Mouse (Mus musculus) ES-E14 (cell line): ENCODE results near the gene Nphp1. TPM values are rescaled to one million over a fixed set of nuclear protein-coding genes. Genes with fewer than 3 reads are reported as not detected.

Experiments used
- DNase-seq: peaks from one replicate; pipeline ENCODE4 v3.0.0-alpha.2; 2013; ENCODE audit warnings: low read depth, low spot score
- H3K27ac ChIP-seq: 2 replicates; pipeline ENCODE4 v1.5.1; 2012; ENCODE audit warnings: low read depth, mild to moderate bottlenecking, low read length, moderate library complexity, mixed read lengths; ENCODE audit not compliant: poor library complexity, insufficient read depth, severe bottlenecking
- H3K36me3 ChIP-seq: 2 replicates; pipeline ENCODE4 v1.6.1; 2012; ENCODE audit warnings: mild to moderate bottlenecking, low read length, moderate library complexity, mixed read lengths; ENCODE audit not compliant: control insufficient read depth, poor library complexity, insufficient read depth, severe bottlenecking
- H3K4me1 ChIP-seq, 2 experiments: fragments of 150-350 bp in 1 of 2; sonication (generic) in 1 of 2; 2 replicates each; pipeline ENCODE4 v1.6.1; 2012; ENCODE audit warnings: low read length in 2 of 2, mild to moderate bottlenecking in 1 of 2, mixed read lengths in 1 of 2; ENCODE audit not compliant: control insufficient read depth in 2 of 2, insufficient read depth in 2 of 2, poor library complexity in 1 of 2
- H3K4me3 ChIP-seq, 2 experiments: fragments of 150-350 bp in 1 of 2; sonication (generic) in 1 of 2; 2 replicates each; pipeline ENCODE4 v1.5.1; 2012; ENCODE audit warnings: low read length in 2 of 2, low read depth in 1 of 2, mild to moderate bottlenecking in 1 of 2, mixed read lengths in 1 of 2; ENCODE audit not compliant: insufficient read depth in 1 of 2, poor library complexity in 1 of 2, severe bottlenecking in 1 of 2
- H3K9ac ChIP-seq: 2 replicates; pipeline ENCODE4 v1.6.1; 2012; ENCODE audit warnings: low read depth, mild to moderate bottlenecking, low read length, mixed read lengths; ENCODE audit not compliant: poor library complexity, insufficient read depth, severe bottlenecking
- H3K9me3 ChIP-seq: fragments of 150-350 bp; sonication (generic); 2 replicates; pipeline ENCODE4 v1.6.1; 2012; ENCODE audit warnings: low read depth, mild to moderate bottlenecking, low read length; ENCODE audit not compliant: control insufficient read depth, insufficient read depth
- CHD2 ChIP-seq: IDR thresholded peaks from 2 replicates; pipeline ENCODE4 v1.6.1; 2014; ENCODE audit warnings: mild to moderate bottlenecking, low read depth, low read length, inconsistent platforms
- HCFC1 ChIP-seq: IDR thresholded peaks from 2 replicates; pipeline ENCODE4 v1.6.1; 2012; ENCODE audit warnings: low read length, inconsistent platforms, borderline replicate concordance; ENCODE audit not compliant: insufficient read depth
- MAFK ChIP-seq: IDR thresholded peaks from 2 replicates; pipeline ENCODE4 v1.6.1; 2014; ENCODE audit warnings: mild to moderate bottlenecking, low read depth, low read length, inconsistent platforms; ENCODE audit not compliant: insufficient read depth
- ZC3H11A ChIP-seq: IDR thresholded peaks from 2 replicates; pipeline ENCODE4 v1.6.1; 2012; ENCODE audit warnings: low read depth, mild to moderate bottlenecking, inconsistent platforms, low read length, borderline replicate concordance
- ZNF384 ChIP-seq: IDR thresholded peaks from 2 replicates; pipeline ENCODE4 v1.6.1; 2012; ENCODE audit warnings: low read depth, low read length, inconsistent platforms
- in situ Hi-C, 2 experiments: fragments of 600-800 bp; cut with MboI; formaldehyde crosslinking; loops; one replicate each; pipeline ENCODE4 v1.15.1; 2025; ENCODE audit warnings: low sequenced_read_pairs in 2 of 2, inconsistent platforms in 1 of 2; ENCODE audit not compliant: unreplicated experiment in 2 of 2
- total RNA-seq: library from RNA; depleted of rRNA; stranded (reverse); fragments of 300-350 nt; gene quantifications from 2 replicates; pipeline ENCODE4 v1.2.3, GENCODE M21; 2012; rRNA removed

The Nphp1 gene
- total RNA-seq: 5.7 and 7.4 TPM in 2 replicates

GRCm38 (mm10) chr2:127788440-127789116 lies at the start of gene Nphp1:
Gene Nphp1 (minus strand): TSS chr2:127788897.
- in situ Hi-C loops: no loop called here
- no peaks in the 10 kb centered on the region for H3K36me3 ChIP-seq
- DNase-seq: peak; percentile 69
- H3K4me1 ChIP-seq: peaks cover 0 to 4% of the 10 kb centered on the region in 2 experiments; a peak in 1 of 4 replicates
- no peaks in the 10 kb centered on the region for H3K9me3 ChIP-seq
- TF ChIP-seq HCFC1: peak; percentile 72; the same call in 1 of the 2 replicates
- peak; percentile 98 for TF ChIP-seq ZNF384
- no peak for TF ChIP-seq MAFK
- peak within 1 kb of the TSS; percentile 80 for H3K9ac ChIP-seq
- no peak within 1 kb of the TSS for H3K27ac ChIP-seq
- peak within 1 kb of the TSS; percentile 70 to 80 for H3K4me3 ChIP-seq

GRCm38 (mm10) chr2:127832833-127833190 lies 44.1 kb upstream of the Nphp1 start:
- Histone ChIP-seq H3K9me3 (no peaks in the 10 kb centered on the region), H3K4me3 (no peak overlapping the region), H3K36me3 (peaks cover 2% of the 10 kb centered on the region; the same call in 1 of the 2 replicates), H3K27ac (no peak overlapping the region), H3K4me1 (peaks cover 0 to 4% of the 10 kb centered on the region in 2 experiments; a peak in 1 of 4 replicates), H3K9ac (no peak overlapping the region)
- peak; percentile 21 for DNase-seq
- TF ChIP-seq ZC3H11A (no peak), CHD2 (no peak), HCFC1 (no peak), ZNF384 (no peak), MAFK (no peak)
- in situ Hi-C loops: no loop called here

- H3K4me3 ChIP-seq: peak overlapping the region in 1 of 2 experiments; percentile 97; a peak in 2 of 4 replicates
- no peak overlapping the region for H3K27ac ChIP-seq
- peaks cover 2% of the 10 kb centered on the region; the same call in 1 of the 2 replicates for H3K36me3 ChIP-seq
- in situ Hi-C loops: no loop called here
- no peak overlapping the region for H3K9ac ChIP-seq
- no peak for TF ChIP-seq ZC3H11A
- TF ChIP-seq HCFC1: no peak
- no peak for TF ChIP-seq CHD2
- no peak for TF ChIP-seq MAFK
- no peak for TF ChIP-seq ZNF384
- no peak for DNase-seq
- H3K4me1 ChIP-seq: peaks cover 0 to 4% of the 10 kb centered on the region in 2 experiments; a peak in 1 of 4 replicates
- H3K9me3 ChIP-seq: no peaks in the 10 kb centered on the region
These were observed 43.6 kb upstream of the Nphp1 start for GRCm38 (mm10) chr2:127832103-127832832.

GRCm38 (mm10) chr2:127831401-127832102 lies 42.9 kb upstream of the Nphp1 start, which contains the start of gene Bub1:
Gene Bub1 (minus strand): TSS chr2:127831865.
- Histone ChIP-seq H3K4me1 (peaks cover 0 to 4% of the 10 kb centered on the region in 2 experiments; a peak in 1 of 4 replicates), H3K27ac (peak within 1 kb of the TSS; percentile 74), H3K36me3 (peaks cover 4% of the 10 kb centered on the region; the same call in 1 of the 2 replicates), H3K4me3 (peak within 1 kb of the TSS; percentile 95 to 97), H3K9me3 (no peaks in the 10 kb centered on the region), H3K9ac (peak within 1 kb of the TSS; percentile 97)
- DNase-seq: peak; percentile 89
- TF ChIP-seq CHD2 (peak; percentile 74; the same call in 1 of the 2 replicates), MAFK (no peak), ZNF384 (no peak)
- in situ Hi-C loops: no loop called here
